Mouse (Mus musculus) lung, adult 2 months (tissue): ENCODE measurements around the gene Gm49383.

Experiments
- CTCF ChIP-seq: fragments of 200-500 bp; IDR thresholded peaks from 2 replicates; pipeline ENCODE4 v1.5.1; 2011; ENCODE audit warnings: mild to moderate bottlenecking, low read length, control low read depth; ENCODE audit not compliant: insufficient read depth
- POLR2A ChIP-seq: fragments of 200-500 bp; IDR thresholded peaks from 2 replicates; pipeline ENCODE4 v1.6.1; 2011; ENCODE audit warnings: low read depth, mild to moderate bottlenecking, control low read depth, low read length, borderline replicate concordance; ENCODE audit errors: extremely low read depth

DNA sequence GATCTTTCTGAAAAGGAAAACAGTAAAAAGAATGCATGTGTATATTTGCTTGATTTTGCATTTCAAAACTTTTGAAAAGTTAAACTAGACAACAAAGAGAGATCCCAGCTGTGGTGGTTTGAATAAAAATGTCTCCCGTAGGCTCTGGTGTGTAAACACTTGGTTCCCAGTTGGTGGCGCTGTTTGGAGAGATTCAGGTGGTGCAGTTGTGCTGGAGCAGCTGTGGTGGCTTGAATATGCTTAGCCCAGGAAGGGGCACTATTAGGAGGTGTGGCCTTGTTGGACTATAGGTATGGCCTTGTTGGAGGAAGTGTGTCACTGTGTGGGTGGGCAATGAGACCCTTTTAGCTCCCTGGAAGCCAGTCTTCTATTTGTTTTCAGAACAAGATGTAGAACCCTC is 32.3 kb upstream of the Gm49383 start:
- no peak for TF ChIP-seq CTCF
- no peak for TF ChIP-seq POLR2A
